Mouse (Mus musculus) frontal cortex, postnatal 10 days (tissue): ENCODE measurements around the gene Mfsd4b1.
A peak's percentile ranks its signal among the peaks of the same experiment; 100 is the strongest.

ENCODE experiments used
- DNase-seq, 2 experiments: peaks; one replicate each; pipeline ENCODE4 v3.0.0; 2022; ENCODE audit warnings: low spot score in 2 of 2, mixed read lengths in 1 of 2

The Mfsd4b1 gene

DNA sequence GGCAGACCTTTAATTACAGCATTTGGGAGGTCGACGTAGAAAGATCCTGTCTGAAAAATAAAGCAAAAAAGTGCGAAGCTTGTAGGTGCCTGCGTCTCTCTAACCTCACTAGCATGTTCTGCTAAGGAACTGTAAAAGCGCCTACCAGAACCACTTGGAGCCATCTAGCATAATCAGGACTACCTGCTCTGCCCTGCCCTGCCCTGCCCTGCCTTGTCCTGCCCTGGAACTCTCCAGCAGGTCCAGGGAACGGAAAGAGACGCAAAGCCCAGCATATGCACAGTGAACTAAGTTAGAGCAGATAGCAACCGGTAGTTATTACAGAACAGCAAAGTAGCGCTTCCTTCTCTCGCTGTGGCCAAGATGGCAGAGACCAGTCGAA is 64.6 kb downstream of the Mfsd4b1 start:
- DNase-seq: no peak

DNA sequence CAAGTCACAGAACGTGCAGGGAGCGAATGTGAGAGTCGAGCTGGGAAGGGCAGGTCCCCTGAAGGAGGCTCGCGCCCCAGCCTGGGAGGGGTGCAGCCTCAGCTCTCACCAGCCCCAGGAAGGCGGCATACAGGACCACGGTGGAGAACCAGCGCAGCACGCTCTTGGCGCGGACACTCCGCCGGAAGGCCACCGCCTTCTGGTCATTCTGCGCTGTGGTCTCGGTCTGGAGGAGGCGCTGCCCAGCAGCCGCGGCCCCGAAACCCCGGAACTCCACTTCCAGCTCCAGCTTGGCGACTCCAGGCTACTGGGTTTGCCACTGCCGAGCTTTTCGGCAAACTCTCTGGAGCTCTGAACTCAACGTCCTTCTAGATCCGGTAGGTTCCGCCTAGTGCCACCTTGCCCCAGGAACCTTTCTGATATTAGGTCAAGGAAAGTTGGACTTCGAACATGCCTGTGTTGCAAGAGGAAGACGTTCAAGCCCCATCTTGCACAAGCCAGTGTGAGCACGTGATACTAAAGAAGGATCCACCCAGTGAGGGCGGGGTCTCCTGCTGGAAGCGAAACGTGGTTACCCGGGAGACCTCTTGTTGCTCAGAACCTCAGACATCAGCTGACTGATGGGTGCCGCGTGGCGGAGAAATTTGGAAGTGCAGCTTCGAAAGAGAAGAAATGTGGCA is 65.2 kb downstream of the Mfsd4b1 start, which contains the start of gene Mfsd4b3:
TSS of gene Mfsd4b3 (minus strand) at position 393 of the 680 bp plus-strand sequence.
- peak; percentile 90 to 93 for DNase-seq

DNA sequence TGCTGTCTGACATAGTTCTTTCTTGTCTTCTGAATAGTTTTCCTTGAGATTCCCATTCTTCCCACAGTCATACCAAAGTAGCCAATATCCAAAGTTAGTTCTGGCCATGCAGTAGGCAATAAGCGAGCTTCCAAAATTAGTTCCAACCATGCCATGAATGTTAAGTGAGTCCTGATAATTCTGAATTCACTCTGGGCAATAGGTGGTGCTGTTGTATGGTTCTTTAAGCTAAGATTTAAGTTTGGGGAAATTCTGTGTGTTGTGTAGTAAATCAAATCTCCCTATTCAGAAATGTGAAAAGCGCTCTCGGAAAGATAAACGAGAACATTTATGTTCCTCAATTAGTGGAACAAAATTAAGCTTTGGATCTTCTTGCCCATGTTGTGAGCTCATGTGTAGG is 66.8 kb downstream of the Mfsd4b1 start:
- no peak for DNase-seq

DNA sequence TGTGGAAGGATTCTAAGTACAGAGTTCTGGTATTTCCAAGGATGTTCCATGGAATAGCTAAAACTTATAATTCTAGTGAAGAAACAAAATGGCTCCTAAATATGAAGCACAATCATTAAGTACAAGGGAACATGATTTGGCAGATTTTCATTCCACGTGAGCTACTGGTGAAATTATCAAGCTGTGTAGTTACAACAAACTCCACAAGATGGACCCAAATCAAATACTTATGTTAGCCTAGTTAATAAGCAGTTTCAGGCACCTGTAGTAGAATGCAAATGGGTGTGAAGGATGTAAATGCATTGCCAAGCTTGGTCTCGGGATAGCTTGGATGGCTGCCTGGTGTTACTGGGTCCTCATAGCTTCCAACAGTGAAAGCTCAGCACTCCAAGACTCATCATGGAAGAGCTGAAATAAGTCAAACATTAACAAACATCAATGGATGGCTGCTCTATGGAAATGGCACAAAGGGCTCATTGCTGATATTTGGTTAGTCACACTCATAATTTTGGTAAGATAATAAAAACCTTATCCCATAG is 68.7 kb downstream of the Mfsd4b1 start:
- DNase-seq: no peak

DNA sequence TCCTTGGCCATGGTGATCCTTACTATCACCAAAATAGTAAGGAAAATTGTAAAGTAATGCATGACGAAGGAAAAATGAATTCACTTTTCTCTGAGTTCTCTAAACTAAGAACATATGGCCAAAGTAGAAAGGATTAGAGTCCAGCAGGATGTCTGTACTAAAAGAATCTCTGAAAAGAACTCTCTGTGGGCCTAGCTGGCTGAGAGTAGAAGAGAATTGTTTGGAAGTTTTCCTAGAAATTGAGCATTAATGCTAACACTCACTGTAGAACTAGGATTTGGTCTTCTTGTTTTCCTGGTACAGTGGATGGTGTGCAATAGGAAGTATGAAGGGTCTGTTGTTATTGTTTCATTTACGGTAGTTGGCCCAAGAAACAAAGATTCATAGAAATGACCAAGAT is 69.9 kb downstream of the Mfsd4b1 start:
- no peak for DNase-seq
